Mouse (Mus musculus) heart, adult 8-10 months (tissue): ENCODE results near the gene Anapc10. TPM values are rescaled to one million over a fixed set of nuclear protein-coding genes. Genes with fewer than 3 reads are reported as not detected.

ENCODE experiments used
- total RNA-seq, 4 experiments: library from RNA; stranded (reverse); gene quantifications; 2 replicates each; pipeline ENCODE4 v1.2.4; 2022

Gene Anapc10
- total RNA-seq, 4 experiments from 2014 or later = 3.0 to 4.7 (median 4.2) TPM

Other genes with a start within 250 kb of the Anapc10 start
- gene Otud4, start 72.2 kb upstream of the Anapc10 start, total RNA-seq = 10 to 100 TPM; 44.8 to 53.7 (median 46.0) TPM
- 10 to 100 TPM; 40.1 to 44.4 (median 43.3) TPM for gene Abce1, start 80 bp upstream of the Anapc10 start, total RNA-seq